Mouse (Mus musculus) brain, embryonic 14.5 days (tissue): ENCODE results near the gene Fam102b.

Source experiments
- CTCF ChIP-seq: fragments of 200-500 bp; IDR thresholded peaks from 2 replicates; pipeline ENCODE4 v1.5.1; 2012; ENCODE audit warnings: inconsistent platforms, mild to moderate bottlenecking, moderate library complexity, borderline replicate concordance; ENCODE audit not compliant: insufficient read depth, insufficient read length; ENCODE audit errors: extremely low read depth
- POLR2A ChIP-seq: fragments of 200-500 bp; IDR thresholded peaks from 2 replicates; pipeline ENCODE4 v1.6.1; 2012; ENCODE audit warnings: mild to moderate bottlenecking, inconsistent platforms, borderline replicate concordance; ENCODE audit not compliant: poor library complexity, insufficient read depth, insufficient read length, severe bottlenecking; ENCODE audit errors: extremely low read depth

DNA sequence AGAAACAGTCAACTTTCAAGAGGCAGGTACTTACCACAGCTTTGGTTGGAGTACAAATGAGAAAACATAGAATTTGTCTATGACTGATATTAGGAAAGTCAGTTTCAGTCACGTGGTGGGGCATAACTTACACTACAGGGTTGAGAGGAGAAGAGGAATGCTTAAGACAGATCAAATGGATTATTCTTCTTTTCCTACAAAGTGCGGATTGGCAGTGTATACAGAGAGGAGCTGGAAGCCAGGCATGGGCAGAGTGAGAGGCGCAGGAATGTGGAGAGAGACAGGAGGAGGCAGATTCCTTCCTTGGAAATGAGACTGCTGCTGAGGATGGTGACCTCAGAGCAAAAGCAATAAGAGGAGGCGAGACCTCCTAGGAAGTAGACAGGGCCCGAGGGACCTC lies 9.1 kb downstream of the Fam102b start:
- no peak for TF ChIP-seq CTCF
- no peak for TF ChIP-seq POLR2A
